Mouse (Mus musculus): ENCODE measurements around the gene Actr2.
"Not testable (repeated sequence)": the region's sequence is repeated elsewhere in the genome, so short reads cannot be mapped to it uniquely, and the experiment has no call there.

Gene Actr2

DNA sequence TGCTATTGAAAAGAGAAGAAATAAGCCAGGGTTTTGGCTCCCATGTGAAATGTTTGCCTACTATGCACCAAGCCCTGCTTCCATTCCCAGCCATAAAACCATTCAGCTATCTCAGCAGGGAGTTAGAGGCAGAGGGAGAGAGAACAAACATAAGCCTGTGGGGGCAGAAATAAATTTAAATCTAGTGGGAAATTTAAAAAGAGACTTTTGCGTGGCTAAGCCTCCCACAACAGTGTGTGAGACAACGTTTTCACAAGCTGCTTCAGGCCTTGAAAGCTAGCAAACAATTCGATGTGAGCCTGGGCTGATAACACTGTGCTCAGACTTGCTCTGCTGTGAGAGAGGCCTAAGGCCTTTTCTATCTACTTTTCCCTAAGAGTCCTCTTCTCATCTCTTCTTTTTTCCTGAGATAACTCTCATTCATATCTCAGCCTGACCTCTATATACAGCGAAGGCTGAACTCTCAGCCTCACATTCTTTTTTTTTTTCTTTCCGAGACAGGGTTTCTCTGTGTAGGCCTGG lies 3.4 kb upstream of the Actr2 start:
- DNase-seq (ENCODE audit: low spot score): peak; percentile 4

DNA sequence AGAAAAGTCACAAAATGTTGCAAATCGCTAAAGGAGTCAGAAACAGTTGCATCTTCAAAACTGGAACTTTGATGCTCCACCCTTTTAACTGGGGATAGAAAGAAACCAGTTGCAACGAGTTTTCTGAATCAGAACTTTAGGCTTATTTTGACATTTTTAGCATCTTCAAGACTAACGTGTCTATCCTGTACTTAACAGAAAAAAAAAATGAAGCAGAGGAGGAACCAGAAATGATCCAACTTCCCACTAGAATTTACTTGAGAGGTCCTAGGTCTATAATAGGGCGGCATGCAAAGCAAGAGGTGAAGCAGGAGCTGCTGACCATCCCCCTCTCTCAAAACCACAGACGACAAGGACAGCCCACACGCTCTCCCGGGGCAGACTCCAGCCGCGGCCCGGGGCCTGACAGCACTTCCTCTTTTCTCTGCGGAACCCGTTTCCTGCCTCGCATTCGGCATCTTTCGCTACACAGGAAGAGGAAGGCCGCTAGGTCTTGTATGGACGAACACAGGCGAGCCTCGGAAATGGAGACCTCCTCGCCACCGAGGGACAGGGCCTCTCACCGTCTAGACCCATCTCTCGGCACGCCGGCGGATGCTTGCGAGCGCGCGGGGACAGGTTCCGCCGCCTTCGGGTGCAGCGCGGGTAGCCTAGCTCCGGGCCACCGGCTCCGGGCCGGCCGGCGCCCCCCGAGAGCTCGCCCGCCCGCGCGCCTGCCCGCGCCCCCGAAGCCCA lies 540 bp downstream of the Actr2 start:
- DNase-seq (ENCODE audit: low spot score): peak; percentile 64

GRCm38 (mm10) chr11:20108151-20108550 lies 4.6 kb downstream of the Actr2 start:
- no peak for DNase-seq (ENCODE audit: low spot score)

DNA sequence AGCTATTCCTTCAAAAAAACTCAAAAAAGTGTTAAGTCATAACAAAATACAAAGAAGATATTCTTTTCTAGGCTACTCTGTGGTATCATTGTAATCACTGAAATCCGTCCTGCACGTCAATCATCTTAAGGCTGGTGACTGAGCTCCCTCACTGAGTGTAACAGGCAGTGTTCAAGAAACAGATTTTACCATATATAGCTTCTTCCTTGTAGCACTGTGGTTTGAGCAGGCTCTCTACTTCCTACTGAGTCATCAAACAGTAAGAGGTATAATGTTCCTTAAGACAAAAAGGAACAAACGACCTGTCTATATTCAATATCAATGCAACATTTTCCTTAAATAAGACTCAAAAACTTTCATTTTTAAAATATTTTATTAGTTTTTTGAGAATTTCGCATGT lies 5.0 kb downstream of the Actr2 start:
- no peak for DNase-seq (ENCODE audit: low spot score)

- no peak for DNase-seq (ENCODE audit: low spot score)
Observed at GRCm38 (mm10) chr11:20106946-20107345, 5.8 kb downstream of the Actr2 start.

GRCm38 (mm10) chr11:20103949-20104348 lies 8.8 kb downstream of the Actr2 start:
- DNase-seq (ENCODE audit: low spot score): no peak

DNA sequence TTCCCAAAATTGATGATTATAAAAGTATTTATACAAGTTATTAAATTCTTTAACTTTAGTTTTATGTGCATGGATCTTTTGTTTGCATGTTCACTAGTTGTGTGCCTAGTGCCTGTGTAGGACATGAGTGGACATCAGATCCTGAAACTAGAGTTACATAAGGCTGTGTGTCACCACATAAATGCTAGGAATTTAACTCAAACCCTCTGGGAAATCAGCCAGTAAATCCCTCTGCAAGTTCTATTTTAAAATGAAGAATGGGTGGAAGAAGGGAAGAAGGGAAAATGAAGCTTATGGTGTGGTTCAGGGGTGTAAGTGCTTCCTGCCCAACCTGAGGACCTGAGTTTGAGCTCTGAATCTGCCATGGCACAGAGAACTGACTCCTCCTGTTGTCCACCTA lies 26.4 kb downstream of the Actr2 start:
- no peak for DNase-seq (ENCODE audit: low spot score)

- no peak for DNase-seq (ENCODE audit: low spot score)
Observed at GRCm38 (mm10) chr11:20085635-20086034, 27.1 kb downstream of the Actr2 start.

DNA sequence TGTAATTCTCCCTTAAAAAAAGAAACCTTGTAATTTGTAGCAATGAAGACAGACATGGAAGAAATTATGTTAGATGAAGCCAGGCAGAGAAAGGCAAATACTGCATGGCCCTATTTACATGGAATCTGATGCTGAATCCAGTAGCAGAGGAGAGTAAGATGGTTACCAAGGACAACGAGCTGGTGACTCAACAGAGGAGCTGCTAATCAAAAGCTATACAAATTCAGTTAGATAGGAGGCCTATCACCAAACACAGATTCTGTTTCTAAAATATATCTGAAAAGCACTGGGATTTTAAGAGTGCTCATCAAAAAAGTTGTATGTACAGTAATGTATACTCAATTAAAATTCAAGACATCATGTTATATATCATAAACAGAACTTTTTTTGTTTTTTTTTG lies 37.3 kb downstream of the Actr2 start:
- no peak for DNase-seq (ENCODE audit: low spot score)

DNA sequence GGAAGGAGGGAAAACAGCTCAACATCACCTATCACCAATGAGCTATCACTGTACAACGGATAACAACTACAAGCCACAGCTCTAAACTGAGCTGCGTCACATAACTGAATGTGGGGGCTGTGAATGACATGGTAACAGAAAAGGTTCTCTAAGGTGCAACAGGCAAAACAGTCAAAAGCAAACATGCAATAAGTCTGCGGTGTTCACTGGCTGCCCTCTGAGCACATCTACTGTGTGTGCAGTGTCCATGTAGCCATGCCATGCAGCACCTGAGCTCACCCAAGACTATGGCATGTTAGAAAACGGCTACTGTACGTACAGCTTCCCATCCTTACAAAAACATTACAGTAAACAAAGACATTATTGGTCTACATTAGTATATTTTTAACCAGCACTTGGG lies 39.9 kb downstream of the Actr2 start:
- DNase-seq (ENCODE audit: low spot score): no peak

DNA sequence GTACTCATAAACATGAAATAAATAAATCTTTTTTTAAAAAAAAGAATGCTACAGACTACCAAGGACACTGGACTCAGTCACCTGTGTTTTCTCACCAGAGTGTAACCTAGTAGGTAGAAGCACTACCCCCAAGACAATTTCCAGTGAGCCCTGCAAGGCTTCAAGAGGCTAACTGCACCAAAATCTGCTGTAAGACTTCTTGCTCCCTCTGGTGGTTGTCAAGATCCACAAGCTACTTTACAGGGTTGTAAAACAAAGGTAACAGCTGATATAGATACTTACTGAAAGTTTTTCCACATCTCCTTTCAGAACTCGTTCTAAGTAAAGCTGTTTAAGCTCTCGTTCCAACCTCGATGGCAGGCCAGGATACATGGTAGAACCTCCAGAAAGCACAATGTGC lies 40.5 kb downstream of the Actr2 start:
- DNase-seq (ENCODE audit: low spot score): peak; percentile 34

DNA sequence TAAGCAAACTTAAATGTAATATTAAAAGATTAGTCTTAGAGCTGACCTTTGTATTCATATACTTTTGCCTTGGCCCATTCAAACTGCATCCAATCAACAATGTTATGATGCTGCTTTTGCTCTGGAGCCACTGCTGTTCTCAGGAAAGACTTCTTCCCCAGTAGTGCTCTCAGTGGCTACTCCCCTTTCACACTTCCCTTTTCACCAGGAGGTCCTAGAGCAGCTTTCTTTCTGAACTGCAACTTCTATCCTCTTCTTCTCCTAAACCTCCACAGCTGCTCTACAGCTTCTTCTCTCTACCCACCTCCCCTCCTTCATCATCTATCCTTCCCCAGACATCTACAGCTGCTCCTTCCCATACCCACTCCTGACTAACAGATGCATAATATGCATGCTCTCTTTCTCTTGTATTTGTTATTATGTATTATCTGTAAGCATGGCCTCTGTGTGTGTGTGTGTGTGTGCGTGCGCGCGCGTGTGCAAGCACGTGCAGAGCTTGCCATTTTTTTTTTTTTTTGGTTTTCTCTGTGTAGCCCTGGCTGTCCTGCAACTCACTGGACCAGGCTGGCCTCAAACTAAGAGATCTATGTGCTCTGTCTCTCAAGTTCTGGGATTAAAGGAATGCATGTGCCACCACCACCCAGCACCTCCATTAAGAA lies 44.2 kb downstream of the Actr2 start:
- no peak for DNase-seq (ENCODE audit: low spot score)

DNA sequence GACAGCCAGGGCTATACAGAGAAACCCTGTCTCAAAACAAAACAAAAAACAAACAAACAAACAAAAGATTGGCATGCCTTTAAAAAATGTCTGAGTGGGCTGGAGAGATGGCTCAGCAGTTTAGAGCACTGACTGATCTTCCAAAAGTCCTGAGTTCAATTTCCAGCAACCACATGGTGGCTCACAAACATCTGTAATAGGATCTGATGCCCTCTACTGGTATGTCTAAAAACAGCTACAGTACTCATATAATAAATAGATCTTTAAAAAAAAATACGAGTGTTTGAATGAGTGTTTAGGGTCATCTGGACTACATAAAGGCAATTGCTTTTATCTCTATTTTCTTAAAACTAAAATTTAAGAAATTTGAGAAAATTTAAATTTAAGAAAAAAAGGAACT lies 45.2 kb downstream of the Actr2 start:
- no peak for DNase-seq (ENCODE audit: low spot score)

- DNase-seq (ENCODE audit: low spot score): no peak
Observed at GRCm38 (mm10) chr11:20066106-20066505, 46.6 kb downstream of the Actr2 start.

- DNase-seq (ENCODE audit: low spot score): no peak
Observed at GRCm38 (mm10) chr11:20064926-20065325, 47.8 kb downstream of the Actr2 start.

DNA sequence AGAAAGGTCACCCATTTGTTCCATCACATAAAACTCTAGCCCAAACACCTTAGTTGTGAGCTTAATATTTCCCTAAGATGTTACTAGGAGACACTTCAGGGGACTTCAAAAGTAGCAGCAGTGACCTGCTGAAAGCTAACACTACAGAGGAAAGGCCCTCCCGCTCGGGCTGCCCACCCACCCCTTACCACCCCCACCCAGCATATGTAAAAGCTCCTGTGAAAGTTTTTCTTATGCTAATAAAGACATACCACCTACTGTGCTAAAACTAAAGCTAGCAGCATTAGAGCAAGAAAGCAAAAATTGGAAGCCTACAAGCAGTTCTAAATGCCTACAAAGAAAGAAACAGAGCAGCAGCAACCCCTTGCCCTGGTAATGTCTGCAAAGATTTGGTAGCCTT lies 48.6 kb downstream of the Actr2 start:
- DNase-seq (ENCODE audit: low spot score): not testable (repeated sequence)

DNA sequence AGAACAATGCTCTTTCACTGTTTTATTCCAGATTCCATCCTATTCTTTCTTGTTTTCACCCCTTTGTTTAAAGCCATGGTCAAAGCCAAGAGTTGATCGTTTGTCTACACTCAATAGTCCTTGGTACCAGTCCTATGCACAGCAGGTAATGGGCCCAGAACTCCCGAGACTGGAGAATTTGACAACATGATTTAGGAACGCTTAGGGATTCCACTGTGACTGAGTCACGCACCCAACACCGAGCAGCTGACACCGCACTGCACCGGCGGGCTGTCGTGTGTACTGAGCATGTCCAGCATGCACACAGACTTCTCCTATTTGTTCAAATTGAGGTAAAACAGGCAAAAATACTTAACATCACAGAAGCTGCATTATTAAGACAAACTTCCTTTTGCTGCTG lies 49.9 kb downstream of the Actr2 start:
- DNase-seq (ENCODE audit: low spot score): not testable (repeated sequence)

DNA sequence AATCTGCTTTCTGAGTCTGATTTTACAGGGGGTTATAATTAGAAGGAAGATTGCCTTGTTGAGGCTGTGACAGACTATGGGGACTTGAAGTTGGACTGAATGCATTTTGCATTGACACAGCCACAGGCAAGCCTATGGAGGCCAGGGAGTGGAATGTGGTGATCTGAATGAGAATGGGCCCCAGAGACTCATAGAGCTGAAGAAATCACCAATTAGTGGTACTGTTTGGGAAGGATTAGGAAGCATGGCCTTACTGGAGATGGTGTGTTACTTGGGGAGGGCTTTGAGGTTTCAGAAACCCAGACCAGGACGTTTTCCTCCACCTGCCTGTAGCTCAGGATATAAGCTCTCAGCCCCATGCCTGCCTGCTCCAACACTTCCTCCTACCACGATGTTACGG lies 53.0 kb downstream of the Actr2 start:
- no peak for DNase-seq (ENCODE audit: low spot score)

DNA sequence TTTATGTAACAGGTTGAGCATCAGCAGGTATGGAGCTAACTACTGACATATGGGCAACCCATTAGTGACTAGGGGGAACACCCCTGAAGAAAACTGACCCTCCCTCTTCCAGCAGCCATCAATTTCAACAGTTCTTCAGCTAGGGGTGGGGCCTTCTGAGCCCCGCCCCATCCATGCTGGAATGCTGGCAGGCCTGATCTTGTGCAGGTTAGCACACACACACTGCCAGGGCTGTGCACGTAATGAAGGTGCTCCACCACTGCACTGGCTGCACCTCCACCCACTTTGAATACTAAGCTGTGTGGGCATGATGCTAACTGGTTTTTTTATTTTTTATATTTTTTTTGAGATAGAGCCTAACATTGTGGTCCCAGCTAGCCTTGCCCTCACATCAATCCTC lies 55.3 kb downstream of the Actr2 start:
- DNase-seq (ENCODE audit: low spot score): no peak

DNA sequence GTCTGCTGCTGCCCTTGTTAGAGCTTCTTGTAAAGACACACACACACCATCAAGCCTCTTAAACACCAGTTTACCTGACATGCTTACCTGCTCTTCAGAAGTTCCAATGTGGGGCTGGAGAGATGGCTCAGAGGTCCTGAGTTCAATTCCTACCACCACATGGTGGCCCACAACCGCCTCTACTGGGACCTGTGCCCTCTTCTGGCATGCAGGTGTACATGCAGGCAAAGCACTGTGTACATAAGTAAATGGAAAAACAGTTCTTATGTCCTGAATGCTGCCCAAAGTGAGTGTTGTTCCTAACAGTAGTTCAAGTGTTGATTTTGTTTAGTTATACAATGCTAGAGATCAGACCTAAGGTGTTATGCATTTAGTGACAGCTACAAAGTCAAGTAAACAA lies 56.5 kb downstream of the Actr2 start:
- no peak for DNase-seq (ENCODE audit: low spot score)

DNA sequence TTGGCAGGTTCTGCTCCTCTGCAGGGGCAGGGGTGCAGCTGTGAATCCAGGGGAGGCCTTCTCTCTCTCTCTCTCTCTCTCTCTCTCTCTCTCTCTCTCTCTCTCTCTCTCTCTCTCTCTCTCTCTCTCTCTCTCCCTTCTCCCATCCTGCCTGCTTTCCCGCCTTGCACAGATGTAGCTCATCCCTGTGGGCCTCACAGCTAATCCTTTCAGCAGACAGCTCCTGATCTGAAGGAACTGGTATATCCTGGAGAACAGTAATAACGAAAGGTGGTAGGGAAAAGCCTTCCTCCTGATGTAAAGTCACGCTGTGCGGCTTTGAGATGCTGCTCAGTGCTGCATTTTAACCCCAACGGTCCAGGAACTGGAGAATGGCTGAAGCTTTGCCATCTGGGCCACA lies 58.1 kb downstream of the Actr2 start:
- DNase-seq (ENCODE audit: low spot score): no peak

DNA sequence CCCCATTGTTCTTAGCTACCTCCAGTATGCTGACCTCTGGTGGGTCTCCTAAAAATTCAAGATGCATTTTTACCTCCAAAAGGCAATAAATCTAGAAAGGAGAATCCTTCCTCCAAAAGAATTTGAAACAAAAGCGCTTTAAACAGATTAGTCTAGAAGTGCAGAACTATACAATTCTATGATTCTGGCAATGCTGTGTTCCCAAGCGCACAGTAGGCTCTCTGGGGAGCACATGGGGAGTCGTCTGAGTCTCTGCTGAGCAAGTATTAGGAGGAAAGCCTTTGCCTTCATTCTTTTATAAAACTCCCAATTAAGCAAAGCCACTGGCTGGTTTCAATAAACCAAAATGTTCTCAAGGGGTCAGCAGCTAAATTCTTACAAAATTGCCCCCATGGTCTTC lies 58.8 kb downstream of the Actr2 start:
- DNase-seq (ENCODE audit: low spot score): no peak

DNA sequence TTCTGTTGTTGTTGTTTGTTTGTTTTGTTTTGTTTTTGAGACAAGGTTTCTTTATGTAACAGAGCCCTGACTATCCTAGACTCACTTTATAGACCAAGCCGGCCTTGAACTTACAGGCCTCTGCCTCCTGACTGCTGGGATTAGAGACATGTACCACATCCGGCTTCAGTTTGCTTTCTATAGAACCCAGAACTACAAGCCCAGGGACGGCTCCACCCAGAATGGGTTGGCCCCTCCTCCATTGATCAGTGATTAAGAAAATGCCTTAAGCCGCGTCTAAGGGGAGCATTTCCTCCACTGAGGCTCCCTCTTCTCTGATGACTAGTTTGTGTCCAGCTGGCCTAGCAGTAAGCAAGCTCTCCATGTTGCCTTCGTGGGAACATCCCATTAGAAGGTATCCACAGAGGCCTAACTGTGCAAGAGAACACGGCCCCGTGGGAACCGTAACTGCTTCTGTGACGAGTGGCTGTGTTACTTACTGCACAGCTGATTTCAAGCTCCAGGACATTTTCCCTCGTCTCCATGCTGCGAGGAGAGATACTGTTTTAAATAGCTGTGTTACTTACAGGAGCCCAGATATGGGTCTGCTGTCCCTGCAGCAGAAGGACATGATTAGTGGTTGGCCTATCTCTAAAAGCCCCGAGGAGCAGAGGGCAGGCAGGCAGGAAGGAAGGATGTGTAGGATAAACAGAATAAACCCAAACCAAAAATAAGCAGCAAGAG lies 59.7 kb downstream of the Actr2 start:
- DNase-seq (ENCODE audit: low spot score): no peak
